ENCODE assay signal across 7 mouse cellular contexts in genomic region chr11:95842074-95842681, GRCm38 (mm10). TPM values are rescaled to one million over a fixed set of nuclear protein-coding genes. Genes with fewer than 3 reads are reported as not detected.
DNase-seq lines count a peak whose midpoint lies in the region; ATAC-seq and TF ChIP-seq lines count a peak whose summit lies in the region.

Gene Abi3, minus strand, starts transcription at chr11:95842476.

- no peak for TF ChIP-seq POLR2A in ES-Bruce4 (IDR thresholded peaks at IDR 0.05; ENCODE audit: insufficient read depth, low read length)

- H3K4me3 ChIP-seq in ES-Bruce4 (ENCODE audit: low read depth, low read length), result peak within 1 kb of the TSS; percentile 22
- peak within 1 kb of the TSS; percentile 37 for H3K4me3 ChIP-seq in kidney, embryonic 16.5 days (ENCODE audit: low read length)

- H3K27ac ChIP-seq in ES-Bruce4 (ENCODE audit: insufficient read depth, low read length), result peak within 1 kb of the TSS; percentile 10; the same call in 1 of the 2 replicates
- peak within 1 kb of the TSS; percentile 74 for H3K27ac ChIP-seq in kidney, embryonic 16.5 days (ENCODE audit: low read length)

- no peak for TF ChIP-seq CTCF in ES-Bruce4 (IDR thresholded peaks at IDR 0.05; ENCODE audit: low read depth, low read length)

- TF ChIP-seq EP300 in ES-Bruce4 (IDR thresholded peaks at IDR 0.05; ENCODE audit: insufficient read depth, low read depth, low read length), result no peak

- peak; percentile 77 for ATAC-seq in kidney, embryonic 16.5 days (ENCODE audit: low FRiP score, low TSS enrichment)

- peak within 1 kb of the TSS; percentile 39; the same call in 1 of the 2 replicates for H3K9ac ChIP-seq in ES-Bruce4 (ENCODE audit: low read depth, poor library complexity, severe bottlenecking)
- peak within 1 kb of the TSS; percentile 50 for H3K9ac ChIP-seq in kidney, embryonic 16.5 days (replicated peaks; ENCODE audit: low read length)

- H3K4me1 ChIP-seq in ES-Bruce4 (ENCODE audit: control insufficient read depth, insufficient read depth, low read length), result peaks cover 11% of the 10 kb centered on the region
- H3K4me1 ChIP-seq in kidney, embryonic 16.5 days (ENCODE audit: insufficient read depth, low read length), result peaks cover 14% of the 10 kb centered on the region

- no peak for DNase-seq in adrenal gland, adult 18-20 months (ENCODE audit: low spot score in 2 of 2)
- peak; percentile 66 to 76 for DNase-seq in heart, adult 9 months (ENCODE audit: low spot score in 2 of 2)
- DNase-seq in lung, postnatal 25 days (ENCODE audit: low spot score), result peak; percentile 81
- peak; percentile 81 to 91 for DNase-seq in thymus, adult 18-20 months
- DNase-seq in Muller cell, postnatal 12 days (ENCODE audit: inconsistent ontology term), result no peak

- H3K4me2 ChIP-seq in kidney, embryonic 16.5 days (replicated peaks; ENCODE audit: low read depth, low read length), result peak within 1 kb of the TSS; percentile 39

- no peaks in the 10 kb centered on the region for H3K9me3 ChIP-seq in ES-Bruce4 (replicated peaks; ENCODE audit: control insufficient read depth, insufficient read depth, low read length, poor library complexity, severe bottlenecking)
- H3K9me3 ChIP-seq in kidney, embryonic 16.5 days (ENCODE audit: low read length), result no peaks in the 10 kb centered on the region

- H3K36me3 ChIP-seq in ES-Bruce4 (ENCODE audit: control insufficient read depth, insufficient read depth, low read length, poor library complexity, severe bottlenecking), result no peaks in the 10 kb centered on the region
- no peaks in the 10 kb centered on the region for H3K36me3 ChIP-seq in kidney, embryonic 16.5 days (ENCODE audit: insufficient read depth, low read length)

- no peaks in the 10 kb centered on the region for H3K27me3 ChIP-seq in ES-Bruce4 (ENCODE audit: control insufficient read depth, insufficient read depth, low read length, poor library complexity, severe bottlenecking)
- H3K27me3 ChIP-seq in kidney, embryonic 16.5 days (ENCODE audit: insufficient read depth, low read length), result no peaks in the 10 kb centered on the region; the same call in 1 of the 2 replicates

- 11% methylated on average over 11 of the region's 11 CpGs for WGBS in kidney, embryonic 16.5 days

RNA-seq across cellular contexts. Expression of gene Abi3, which starts in this region (rescaled TPM):
- 1.1 and 1.3 TPM in 2 replicates for polyA plus RNA-seq in ES-Bruce4 (2011; ENCODE audit: insufficient read depth, insufficient read length, low read depth, missing spikeins)
- total RNA-seq in adrenal gland, adult 18-20 months (2021), result 10 to 100 TPM; 13.9 to 15.4 TPM
- polyA plus RNA-seq in kidney, embryonic 16.5 days (2015; fragmentation: Nextera tagmentation; extraction: Ambion mirVana), result 11.7 and 14.1 TPM in 2 replicates

Comparison
In these comparisons a context has a peak if more than half of its experiments do, and no peak if none do; other contexts are left out.
1. DNase-seq: peak in heart, adult 9 months (2 of 2), lung, postnatal 25 days (single experiment) and thymus, adult 18-20 months (2 of 2); none in adrenal gland, adult 18-20 months (0 of 2) and Muller cell, postnatal 12 days (single experiment).